Comparison of ENCODE assay signal across 28 mouse cellular contexts in genomic region chr6:45791612-45792011, GRCm38 (mm10).
DNase-seq lines count a peak whose midpoint lies in the region; ATAC-seq and TF ChIP-seq lines count a peak whose summit lies in the region.
"Had no signal": no experiment of that assay in that cellular context is flagged by ENCODE, and none has a peak within 500 bp of the region (broad histone marks: within the 10 kb centered on the region; RNA-seq: fewer than 3 reads in every experiment).

No protein-coding gene starts in this region.

- intact Hi-C loops in heart, postnatal 36 days (cut with DNase I), result no loop called here

- H3K9ac ChIP-seq in embryonic facial prominence, embryonic 14.5 days (ENCODE audit: low read depth, low read length), result no peak overlapping the region
- H3K9ac ChIP-seq in heart, postnatal 0 days (replicated peaks; ENCODE audit: low read depth, low read length), result no peak overlapping the region
- H3K9ac ChIP-seq: embryonic facial prominence, embryonic 15.5 days; hindbrain, embryonic 14.5 days; limb, embryonic 12.5 days; liver, embryonic 15.5 days; lung, embryonic 14.5 days; neural tube, embryonic 15.5 days had no signal

- no peak overlapping the region for H3K27ac ChIP-seq in embryonic facial prominence, embryonic 14.5 days (replicated peaks; ENCODE audit: low read depth, low read length)
- no peak overlapping the region for H3K27ac ChIP-seq in embryonic facial prominence, embryonic 10.5 days (replicated peaks)
- peak overlapping the region; percentile 67 for H3K27ac ChIP-seq in heart, postnatal 0 days (ENCODE audit: low read depth)
- H3K27ac ChIP-seq: embryonic facial prominence, embryonic 15.5 days; hindbrain, embryonic 14.5 days; limb, embryonic 12.5 days; liver, embryonic 15.5 days; neural tube, embryonic 15.5 days had no signal

- H3K27me3 ChIP-seq in embryonic facial prominence, embryonic 14.5 days (replicated peaks; ENCODE audit: control insufficient read depth, insufficient read depth, low read length), result no peaks in the 10 kb centered on the region
- H3K27me3 ChIP-seq in embryonic facial prominence, embryonic 10.5 days (replicated peaks; ENCODE audit: low read depth, poor library complexity, severe bottlenecking), result no peaks in the 10 kb centered on the region
- no peaks in the 10 kb centered on the region for H3K27me3 ChIP-seq in heart, postnatal 0 days (ENCODE audit: control insufficient read depth, insufficient read depth, low read length)
- H3K27me3 ChIP-seq: CH12.LX; embryonic facial prominence, embryonic 15.5 days; limb, embryonic 12.5 days; liver, embryonic 15.5 days; neural tube, embryonic 15.5 days had no signal

- H3K9me3 ChIP-seq in embryonic facial prominence, embryonic 14.5 days (ENCODE audit: control insufficient read depth, low read length), result no peaks in the 10 kb centered on the region
- H3K9me3 ChIP-seq in embryonic facial prominence, embryonic 10.5 days, result no peaks in the 10 kb centered on the region
- H3K9me3 ChIP-seq in heart, postnatal 0 days (replicated peaks; ENCODE audit: control insufficient read depth, low read length), result no peaks in the 10 kb centered on the region
- H3K9me3 ChIP-seq: embryonic facial prominence, embryonic 15.5 days; limb, embryonic 12.5 days; liver, embryonic 15.5 days; neural tube, embryonic 15.5 days had no signal

- no peaks in the 10 kb centered on the region for H3K4me1 ChIP-seq in embryonic facial prominence, embryonic 14.5 days (ENCODE audit: control insufficient read depth, insufficient read depth, low read length)
- no peaks in the 10 kb centered on the region for H3K4me1 ChIP-seq in embryonic facial prominence, embryonic 10.5 days
- H3K4me1 ChIP-seq in heart, postnatal 0 days (ENCODE audit: control insufficient read depth, insufficient read depth), result no peaks in the 10 kb centered on the region; the same call in 1 of the 2 replicates
- H3K4me1 ChIP-seq: embryonic facial prominence, embryonic 15.5 days; limb, embryonic 12.5 days; liver, embryonic 15.5 days; neural tube, embryonic 15.5 days had no signal

- no peak overlapping the region for H3K4me3 ChIP-seq in embryonic facial prominence, embryonic 14.5 days (ENCODE audit: low read depth, low read length)
- no peak overlapping the region for H3K4me3 ChIP-seq in embryonic facial prominence, embryonic 10.5 days
- no peak overlapping the region for H3K4me3 ChIP-seq in heart, postnatal 0 days (ENCODE audit: low read depth, low read length)
- H3K4me3 ChIP-seq: embryonic facial prominence, embryonic 15.5 days; limb, embryonic 12.5 days; liver, embryonic 15.5 days; neural tube, embryonic 15.5 days had no signal

- TF ChIP-seq CTCF in heart, postnatal 0 days (IDR thresholded peaks at IDR 0.05; ENCODE audit: low read depth), result no peak

- H3K4me2 ChIP-seq in embryonic facial prominence, embryonic 14.5 days (ENCODE audit: low read depth, low read length), result no peak overlapping the region
- H3K4me2 ChIP-seq in heart, postnatal 0 days (ENCODE audit: low read depth, low read length), result no peak overlapping the region
- H3K4me2 ChIP-seq: embryonic facial prominence, embryonic 15.5 days; hindbrain, embryonic 14.5 days; limb, embryonic 12.5 days; liver, embryonic 15.5 days; lung, embryonic 14.5 days; neural tube, embryonic 15.5 days had no signal

- ATAC-seq in embryonic facial prominence, embryonic 14.5 days (ENCODE audit: low read depth), result no peak
- peak; percentile 75 for ATAC-seq in heart, postnatal 0 days (ENCODE audit: insufficient read depth, low read depth)
- ATAC-seq: activated CD4-positive, CD25-positive, alpha-beta regulatory T cell, adult 4 months; forebrain, embryonic 14.5 days; intestine, postnatal 0 days had no signal

- H3K36me3 ChIP-seq in embryonic facial prominence, embryonic 14.5 days (ENCODE audit: control insufficient read depth, insufficient read depth, low read length), result no peaks in the 10 kb centered on the region
- no peaks in the 10 kb centered on the region for H3K36me3 ChIP-seq in embryonic facial prominence, embryonic 10.5 days (replicated peaks)
- H3K36me3 ChIP-seq in heart, postnatal 0 days (replicated peaks; ENCODE audit: control insufficient read depth, insufficient read depth, low read length), result no peaks in the 10 kb centered on the region
- H3K36me3 ChIP-seq: embryonic facial prominence, embryonic 15.5 days; limb, embryonic 12.5 days; liver, embryonic 15.5 days; neural tube, embryonic 15.5 days had no signal

- TF ChIP-seq EP300 in heart, postnatal 0 days (IDR thresholded peaks at IDR 0.05; ENCODE audit: low read depth), result 0 out of 2 replicates have a peak, but pooled peaks have one; percentile 20

- peak; percentile 9 for DNase-seq in embryonic facial prominence, embryonic 14.5 days (ENCODE audit: low spot score)
- no peak for DNase-seq in embryonic facial prominence, embryonic 10.5 days (ENCODE audit: low spot score)
- peak; percentile 7 to 28 for DNase-seq in heart, adult 18-20 months
- DNase-seq in heart, postnatal 36 days, result no peak
- DNase-seq in brain, adult 2 months (ENCODE audit: low read depth, low spot score), result peak; percentile 33
- peak; percentile 62 for DNase-seq in heart, postnatal 0 days (ENCODE audit: low spot score)
- DNase-seq in kidney, adult 11 months, result no peak
- DNase-seq: adrenal gland, adult 2 months; cerebellum, adult 11 months; cerebellum, adult 9-11 months; gastrocnemius, postnatal 10 days; kidney, postnatal 14 days; layer of hippocampus, adult 9-11 months; lung, embryonic 14.5 days; lung, postnatal 14 days; midbrain, embryonic 14.5 days; retina, postnatal 1 day; right cerebral cortex, postnatal 14 days; thymus, postnatal 14 days had no signal

Comparison
In these comparisons a context has a peak if more than half of its experiments do, and no peak if none do; other contexts are left out.
1. DNase-seq: peak in embryonic facial prominence, embryonic 14.5 days (single experiment), heart, adult 18-20 months (2 of 2), brain, adult 2 months (single experiment) and heart, postnatal 0 days (single experiment); none in embryonic facial prominence, embryonic 10.5 days (single experiment), heart, postnatal 36 days (0 of 2) and kidney, adult 11 months (single experiment).